Comparison of ENCODE assay signal across 19 mouse cellular contexts in genomic region chr13:60420386-60420785, GRCm38 (mm10).
DNase-seq lines count a peak whose midpoint lies in the region; ATAC-seq and TF ChIP-seq lines count a peak whose summit lies in the region.
"Had no signal": no experiment of that assay in that cellular context is flagged by ENCODE, and none has a peak within 500 bp of the region (broad histone marks: within the 10 kb centered on the region; RNA-seq: fewer than 3 reads in every experiment).

No protein-coding gene starts in this region.

- H3K36me3 ChIP-seq in forebrain, postnatal 0 days (ENCODE audit: insufficient read depth), result no peaks in the 10 kb centered on the region
- no peaks in the 10 kb centered on the region for H3K36me3 ChIP-seq in forebrain, embryonic 16.5 days (ENCODE audit: control insufficient read depth, insufficient read depth)
- H3K36me3 ChIP-seq in hindbrain, embryonic 10.5 days, result no peaks in the 10 kb centered on the region
- no peaks in the 10 kb centered on the region for H3K36me3 ChIP-seq in hindbrain, embryonic 14.5 days (replicated peaks; ENCODE audit: control insufficient read depth, insufficient read depth)
- H3K36me3 ChIP-seq in midbrain, postnatal 0 days (ENCODE audit: insufficient read depth, low read length), result no peaks in the 10 kb centered on the region
- no peaks in the 10 kb centered on the region for H3K36me3 ChIP-seq in midbrain, embryonic 16.5 days (ENCODE audit: control insufficient read depth, insufficient read depth, low read length)
- H3K36me3 ChIP-seq: embryonic facial prominence, embryonic 15.5 days; G1E; limb, embryonic 12.5 days; liver, embryonic 15.5 days; neural tube, embryonic 13.5 days had no signal

- H3K4me1 ChIP-seq in forebrain, postnatal 0 days (ENCODE audit: insufficient read depth), result no peaks in the 10 kb centered on the region
- H3K4me1 ChIP-seq in forebrain, embryonic 16.5 days (replicated peaks; ENCODE audit: control insufficient read depth, insufficient read depth, low read length), result no peaks in the 10 kb centered on the region
- peaks cover 21% of the 10 kb centered on the region for H3K4me1 ChIP-seq in hindbrain, embryonic 10.5 days (replicated peaks)
- no peaks in the 10 kb centered on the region; the same call in 1 of the 2 replicates for H3K4me1 ChIP-seq in hindbrain, embryonic 14.5 days (replicated peaks; ENCODE audit: control insufficient read depth, insufficient read depth, low read length)
- H3K4me1 ChIP-seq in midbrain, postnatal 0 days (ENCODE audit: insufficient read depth, low read length), result no peaks in the 10 kb centered on the region
- no peaks in the 10 kb centered on the region for H3K4me1 ChIP-seq in midbrain, embryonic 16.5 days (ENCODE audit: control insufficient read depth, insufficient read depth, low read length)
- H3K4me1 ChIP-seq: liver, embryonic 15.5 days had no signal

- DNase-seq in forebrain, postnatal 0 days, result no peak
- DNase-seq in hindbrain, embryonic 10.5 days (ENCODE audit: low spot score), result peak; percentile 18
- DNase-seq in hindbrain, embryonic 14.5 days (ENCODE audit: low spot score), result no peak
- DNase-seq in midbrain, postnatal 0 days (ENCODE audit: low spot score), result peak; percentile 40
- DNase-seq in thymus, postnatal 4 days, result no peak
- DNase-seq: adrenal gland, adult 2 months; gastrocnemius, postnatal 14 days; kidney, postnatal 14 days; lung, postnatal 14 days; right cerebral cortex, postnatal 4 days had no signal

- H3K4me3 ChIP-seq in forebrain, postnatal 0 days (ENCODE audit: low read depth, low read length), result no peak overlapping the region
- no peak overlapping the region for H3K4me3 ChIP-seq in forebrain, embryonic 16.5 days (replicated peaks; ENCODE audit: low read length)
- no peak overlapping the region for H3K4me3 ChIP-seq in hindbrain, embryonic 10.5 days
- H3K4me3 ChIP-seq in hindbrain, embryonic 14.5 days (replicated peaks; ENCODE audit: low read length), result no peak overlapping the region
- H3K4me3 ChIP-seq in midbrain, postnatal 0 days (ENCODE audit: low read depth, low read length), result no peak overlapping the region
- H3K4me3 ChIP-seq in midbrain, embryonic 16.5 days (ENCODE audit: low read depth, low read length), result no peak overlapping the region
- H3K4me3 ChIP-seq: embryonic facial prominence, embryonic 15.5 days; forebrain, embryonic 13.5 days; limb, embryonic 12.5 days; liver, embryonic 15.5 days; neural tube, embryonic 13.5 days had no signal

- WGBS in forebrain, postnatal 0 days, result 13% methylated on average over 7 of the region's 7 CpGs
- 8% methylated on average over 7 of the region's 7 CpGs for WGBS in forebrain, embryonic 16.5 days
- WGBS in hindbrain, embryonic 10.5 days, result 23% methylated on average over 7 of the region's 7 CpGs
- 10% methylated on average over 7 of the region's 7 CpGs for WGBS in hindbrain, embryonic 14.5 days
- 21% methylated on average over 7 of the region's 7 CpGs for WGBS in midbrain, postnatal 0 days
- 13% methylated on average over 7 of the region's 7 CpGs for WGBS in midbrain, embryonic 16.5 days

- no peak overlapping the region for H3K9ac ChIP-seq in forebrain, postnatal 0 days
- H3K9ac ChIP-seq in forebrain, embryonic 16.5 days (replicated peaks; ENCODE audit: low read depth, low read length), result no peak overlapping the region
- no peak overlapping the region for H3K9ac ChIP-seq in hindbrain, embryonic 14.5 days
- H3K9ac ChIP-seq in midbrain, postnatal 0 days (replicated peaks; ENCODE audit: low read length, poor library complexity, severe bottlenecking), result no peak overlapping the region
- no peak overlapping the region for H3K9ac ChIP-seq in midbrain, embryonic 16.5 days (ENCODE audit: low read depth, low read length)
- H3K9ac ChIP-seq: embryonic facial prominence, embryonic 15.5 days; forebrain, embryonic 13.5 days; limb, embryonic 12.5 days; liver, embryonic 15.5 days; neural tube, embryonic 13.5 days had no signal

- ATAC-seq in forebrain, postnatal 0 days, result peak; percentile 40
- no peak for ATAC-seq in forebrain, embryonic 16.5 days
- ATAC-seq in hindbrain, embryonic 14.5 days (ENCODE audit: low FRiP score), result no peak
- peak; percentile 34; the same call in 1 of the 2 replicates for ATAC-seq in midbrain, postnatal 0 days (ENCODE audit: low FRiP score)
- no peak for ATAC-seq in midbrain, embryonic 16.5 days
- ATAC-seq: forebrain, embryonic 13.5 days; intestine, postnatal 0 days had no signal

- H3K27me3 ChIP-seq in forebrain, postnatal 0 days (ENCODE audit: insufficient read depth, low read length), result no peaks in the 10 kb centered on the region
- H3K27me3 ChIP-seq in forebrain, embryonic 16.5 days (replicated peaks; ENCODE audit: control insufficient read depth, insufficient read depth, low read length), result no peaks in the 10 kb centered on the region
- peaks cover 21% of the 10 kb centered on the region for H3K27me3 ChIP-seq in hindbrain, embryonic 10.5 days (ENCODE audit: insufficient read depth, poor library complexity, severe bottlenecking)
- no peaks in the 10 kb centered on the region for H3K27me3 ChIP-seq in hindbrain, embryonic 14.5 days (ENCODE audit: control insufficient read depth, insufficient read depth, low read length)
- no peaks in the 10 kb centered on the region for H3K27me3 ChIP-seq in midbrain, postnatal 0 days (ENCODE audit: insufficient read depth, low read length)
- no peaks in the 10 kb centered on the region for H3K27me3 ChIP-seq in midbrain, embryonic 16.5 days (ENCODE audit: control insufficient read depth, insufficient read depth, low read depth, low read length)
- H3K27me3 ChIP-seq: embryonic facial prominence, embryonic 15.5 days; forebrain, embryonic 13.5 days; limb, embryonic 12.5 days; liver, embryonic 15.5 days; neural tube, embryonic 13.5 days had no signal

- H3K4me2 ChIP-seq in forebrain, postnatal 0 days (ENCODE audit: low read depth), result no peak overlapping the region
- no peak overlapping the region for H3K4me2 ChIP-seq in forebrain, embryonic 16.5 days (ENCODE audit: low read length)
- no peak overlapping the region for H3K4me2 ChIP-seq in hindbrain, embryonic 14.5 days (replicated peaks)
- H3K4me2 ChIP-seq in midbrain, postnatal 0 days (ENCODE audit: low read depth, low read length, poor library complexity, severe bottlenecking), result no peak overlapping the region
- no peak overlapping the region for H3K4me2 ChIP-seq in midbrain, embryonic 16.5 days (ENCODE audit: low read length)
- H3K4me2 ChIP-seq: embryonic facial prominence, embryonic 15.5 days; forebrain, embryonic 13.5 days; limb, embryonic 12.5 days; liver, embryonic 15.5 days; neural tube, embryonic 13.5 days had no signal

- H3K27ac ChIP-seq in forebrain, postnatal 0 days (ENCODE audit: low read depth, low read length), result no peak overlapping the region
- H3K27ac ChIP-seq in forebrain, embryonic 16.5 days (ENCODE audit: low read length), result no peak overlapping the region
- 0 out of 2 replicates have a peak overlapping the region, but pooled peaks have one; percentile 26 for H3K27ac ChIP-seq in hindbrain, embryonic 10.5 days
- no peak overlapping the region for H3K27ac ChIP-seq in hindbrain, embryonic 14.5 days
- H3K27ac ChIP-seq in midbrain, postnatal 0 days (ENCODE audit: low read depth, low read length), result no peak overlapping the region
- H3K27ac ChIP-seq in midbrain, embryonic 16.5 days (ENCODE audit: low read length), result no peak overlapping the region
- H3K27ac ChIP-seq: embryonic facial prominence, embryonic 15.5 days; forebrain, embryonic 13.5 days; liver, embryonic 15.5 days; neural tube, embryonic 13.5 days had no signal

- no peak for TF ChIP-seq CTCF in forebrain, postnatal 0 days (IDR thresholded peaks at IDR 0.05; ENCODE audit: low read depth)
- TF ChIP-seq CTCF in midbrain, postnatal 0 days (IDR thresholded peaks at IDR 0.05), result no peak

- no peaks in the 10 kb centered on the region for H3K9me3 ChIP-seq in forebrain, postnatal 0 days (ENCODE audit: low read length)
- H3K9me3 ChIP-seq in forebrain, embryonic 16.5 days (ENCODE audit: control insufficient read depth, low read length), result no peaks in the 10 kb centered on the region
- H3K9me3 ChIP-seq in hindbrain, embryonic 10.5 days, result no peaks in the 10 kb centered on the region
- H3K9me3 ChIP-seq in hindbrain, embryonic 14.5 days (ENCODE audit: control insufficient read depth, low read length), result no peaks in the 10 kb centered on the region
- H3K9me3 ChIP-seq in midbrain, postnatal 0 days (ENCODE audit: low read length), result no peaks in the 10 kb centered on the region
- H3K9me3 ChIP-seq in midbrain, embryonic 16.5 days (replicated peaks; ENCODE audit: control insufficient read depth, low read length, poor library complexity, severe bottlenecking), result no peaks in the 10 kb centered on the region
- H3K9me3 ChIP-seq: embryonic facial prominence, embryonic 15.5 days; forebrain, embryonic 13.5 days; limb, embryonic 12.5 days; liver, embryonic 15.5 days; neural tube, embryonic 13.5 days had no signal

Comparison
In these comparisons a context has a peak if more than half of its experiments do, and no peak if none do; other contexts are left out.
1. ATAC-seq: peak in forebrain, postnatal 0 days (single experiment) and midbrain, postnatal 0 days (single experiment); none in forebrain, embryonic 16.5 days (single experiment), hindbrain, embryonic 14.5 days (single experiment) and midbrain, embryonic 16.5 days (single experiment).
2. DNase-seq: peak in hindbrain, embryonic 10.5 days (single experiment) and midbrain, postnatal 0 days (single experiment); none in forebrain, postnatal 0 days (single experiment), hindbrain, embryonic 14.5 days (single experiment) and thymus, postnatal 4 days (single experiment).